Mouse (Mus musculus) macrophage (primary cell): ENCODE results near the gene Clec2h. TPM values are rescaled to one million over a fixed set of nuclear protein-coding genes. Genes with fewer than 3 reads are reported as not detected.
"Not testable (repeated sequence)": the region's sequence is repeated elsewhere in the genome, so short reads cannot be mapped to it uniquely, and the experiment has no call there.

Experiments
- H3K27ac ChIP-seq: fragments of 350-480 bp; formaldehyde crosslinking; 2 replicates; pipeline ENCODE4 v1.9.0; 2021
- H3K36me3 ChIP-seq: fragments of 350-480 bp; formaldehyde crosslinking; 2 replicates; pipeline ENCODE4 v1.9.0; 2021; ENCODE audit errors: inconsistent target
- H3K4me3 ChIP-seq: fragments of 350-480 bp; formaldehyde crosslinking; 2 replicates; pipeline ENCODE4 v1.9.0; 2021; ENCODE audit errors: inconsistent target
- H3K79me2 ChIP-seq: fragments of 350-480 bp; formaldehyde crosslinking; 2 replicates; pipeline ENCODE4 v1.9.0; 2021; ENCODE audit errors: inconsistent target
- WGBS: methylation state at CpG from one replicate; pipeline ENCODE4 v1.1.7; 2026; ENCODE audit warnings: inconsistent platforms; ENCODE audit not compliant: missing documents; 5-methylcytosine and 5-hydroxymethylcytosine counted together
- polyA plus RNA-seq: library from polyadenylated mRNA; stranded (reverse); fragments of 250-400 nt; gene quantifications from 3 replicates; pipeline ENCODE4 v1.2.4, GENCODE M21; 2018; ENCODE audit warnings: inconsistent platforms

Gene Clec2h
- polyA plus RNA-seq, 1 experiment from 2014 or later = not detected

- H3K27ac ChIP-seq, H3K79me2 ChIP-seq, H3K36me3 ChIP-seq, H3K4me3 ChIP-seq: not testable (repeated sequence)
- no CpG with 5 or more reads among the region's 7 CpGs for WGBS
These were observed 11.4 kb upstream of the Clec2h start for GRCm38 (mm10) chr6:128650827-128651226.

GRCm38 (mm10) chr6:128652938-128653337 lies 9.2 kb upstream of the Clec2h start:
- Histone ChIP-seq H3K79me2 (no peaks in the 10 kb centered on the region), H3K36me3 (no peaks in the 10 kb centered on the region), H3K4me3 (no peak overlapping the region), H3K27ac (no peak overlapping the region)
- WGBS = 82% methylated on average over 1 of the region's 1 CpGs

GRCm38 (mm10) chr6:128661249-128661648 lies 936 bp upstream of the Clec2h start:
- Histone ChIP-seq H3K4me3 (no peak overlapping the region), H3K27ac (no peak overlapping the region), H3K36me3 (no peaks in the 10 kb centered on the region), H3K79me2 (no peaks in the 10 kb centered on the region)
- 100% methylated on average over 1 of the region's 1 CpGs for WGBS

GRCm38 (mm10) chr6:128669936-128670335 lies 7.8 kb downstream of the Clec2h start:
- Histone ChIP-seq H3K79me2 (no peaks in the 10 kb centered on the region), H3K36me3 (no peaks in the 10 kb centered on the region), H3K4me3 (no peak overlapping the region), H3K27ac (no peak overlapping the region)
- 85% methylated on average over 4 of the region's 4 CpGs for WGBS

GRCm38 (mm10) chr6:128679574-128679973 lies 17.4 kb downstream of the Clec2h start:
- Histone ChIP-seq H3K36me3 (no peaks in the 10 kb centered on the region), H3K27ac (no peak overlapping the region), H3K79me2 (no peaks in the 10 kb centered on the region), H3K4me3 (no peak overlapping the region)

GRCm38 (mm10) chr6:128701691-128702090 lies 39.5 kb downstream of the Clec2h start:
- 72% methylated on average over 3 of the region's 3 CpGs for WGBS
- no peaks in the 10 kb centered on the region for H3K79me2 ChIP-seq
- H3K36me3 ChIP-seq = no peaks in the 10 kb centered on the region
- H3K27ac ChIP-seq = no peak overlapping the region
- H3K4me3 ChIP-seq = no peak overlapping the region

- Histone ChIP-seq H3K4me3 (no peak within 1 kb of the TSS), H3K27ac (no peak within 1 kb of the TSS), H3K79me2 (no peaks in the 10 kb centered on the region), H3K36me3 (no peaks in the 10 kb centered on the region)
- WGBS = 87% methylated on average over 4 of the region's 4 CpGs
These were observed 60.8 kb downstream of the Clec2h start, which contains the start of gene Klrb1 for GRCm38 (mm10) chr6:128722959-128723358. Gene Klrb1 (minus strand): TSS chr6:128723059.

Other genes starting within 250 kb of the Clec2h start
- gene Itfg2, start 237.5 kb upstream of the Clec2h start, polyA plus RNA-seq = 3.9 to 5.2 TPM (median 5.2 TPM) in 3 replicates
- gene Fkbp4, start 223.7 kb upstream of the Clec2h start, polyA plus RNA-seq = 27.4 to 67.4 TPM (median 49.4 TPM) in 3 replicates
- not detected in 3 replicates for gene Pzp, start 135.7 kb upstream of the Clec2h start, polyA plus RNA-seq
- gene A2ml1, start 80.8 kb upstream of the Clec2h start, polyA plus RNA-seq = not detected in 3 replicates
- not detected in 3 replicates for gene Klrb1a, start 38.9 kb upstream of the Clec2h start, polyA plus RNA-seq
- not detected in 3 replicates for gene Klrb1, start 60.7 kb downstream of the Clec2h start, polyA plus RNA-seq
- 0.22 TPM in 1 of 3 replicates, not detected in the others for gene Klrb1c, start 126.8 kb downstream of the Clec2h start, polyA plus RNA-seq
- not detected in 3 replicates for gene Gm44511, start 163.9 kb downstream of the Clec2h start, polyA plus RNA-seq
- gene Klrb1b, start 163.9 kb downstream of the Clec2h start, polyA plus RNA-seq = 0.24 TPM in 1 of 3 replicates, not detected in the others
- 4.1 to 7.2 TPM (median 5.9 TPM) in 3 replicates for gene Clec2i, start 225.2 kb downstream of the Clec2h start, polyA plus RNA-seq
- gene BC035044, start 228.7 kb downstream of the Clec2h start, polyA plus RNA-seq = 0.64 to 4.3 TPM (median 0.99 TPM) in 3 replicates